Mouse (Mus musculus): Measurements from ENCODE around the gene Snx11.
"Not testable (repeated sequence)": the region's sequence is repeated elsewhere in the genome, so short reads cannot be mapped to it uniquely, and the experiment has no call there.

Gene Snx11

GRCm38 (mm10) chr11:96796081-96796480, 18.7 kb upstream of the Snx11 start:
- no peak for DNase-seq (ENCODE audit: low spot score)

- DNase-seq (ENCODE audit: low spot score), result no peak
These were observed 18.1 kb upstream of the Snx11 start for GRCm38 (mm10) chr11:96795491-96795890.

DNA sequence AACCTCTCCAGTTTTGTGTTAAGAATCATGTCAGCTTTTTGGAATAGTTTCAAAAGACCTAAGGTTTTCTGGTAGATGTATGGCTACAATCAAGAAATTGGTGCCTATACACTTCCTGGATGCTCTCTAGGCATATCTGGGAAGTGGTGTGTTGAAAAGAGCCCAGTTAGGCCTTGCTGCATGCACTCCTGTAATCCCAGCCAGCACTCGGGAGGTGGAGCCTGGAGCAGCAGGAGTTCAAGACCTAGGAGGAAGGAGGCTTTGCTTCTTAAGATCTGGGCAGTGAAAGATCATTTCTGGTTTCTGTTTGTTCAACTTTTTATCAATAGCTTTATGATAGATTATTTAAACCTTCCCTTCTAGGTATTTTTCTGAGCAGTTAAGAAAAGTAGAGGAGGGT, 13.3 kb upstream of the Snx11 start:
- no peak for DNase-seq (ENCODE audit: low spot score)

GRCm38 (mm10) chr11:96789990-96790389, 12.6 kb upstream of the Snx11 start:
- DNase-seq (ENCODE audit: low spot score), result no peak

DNA sequence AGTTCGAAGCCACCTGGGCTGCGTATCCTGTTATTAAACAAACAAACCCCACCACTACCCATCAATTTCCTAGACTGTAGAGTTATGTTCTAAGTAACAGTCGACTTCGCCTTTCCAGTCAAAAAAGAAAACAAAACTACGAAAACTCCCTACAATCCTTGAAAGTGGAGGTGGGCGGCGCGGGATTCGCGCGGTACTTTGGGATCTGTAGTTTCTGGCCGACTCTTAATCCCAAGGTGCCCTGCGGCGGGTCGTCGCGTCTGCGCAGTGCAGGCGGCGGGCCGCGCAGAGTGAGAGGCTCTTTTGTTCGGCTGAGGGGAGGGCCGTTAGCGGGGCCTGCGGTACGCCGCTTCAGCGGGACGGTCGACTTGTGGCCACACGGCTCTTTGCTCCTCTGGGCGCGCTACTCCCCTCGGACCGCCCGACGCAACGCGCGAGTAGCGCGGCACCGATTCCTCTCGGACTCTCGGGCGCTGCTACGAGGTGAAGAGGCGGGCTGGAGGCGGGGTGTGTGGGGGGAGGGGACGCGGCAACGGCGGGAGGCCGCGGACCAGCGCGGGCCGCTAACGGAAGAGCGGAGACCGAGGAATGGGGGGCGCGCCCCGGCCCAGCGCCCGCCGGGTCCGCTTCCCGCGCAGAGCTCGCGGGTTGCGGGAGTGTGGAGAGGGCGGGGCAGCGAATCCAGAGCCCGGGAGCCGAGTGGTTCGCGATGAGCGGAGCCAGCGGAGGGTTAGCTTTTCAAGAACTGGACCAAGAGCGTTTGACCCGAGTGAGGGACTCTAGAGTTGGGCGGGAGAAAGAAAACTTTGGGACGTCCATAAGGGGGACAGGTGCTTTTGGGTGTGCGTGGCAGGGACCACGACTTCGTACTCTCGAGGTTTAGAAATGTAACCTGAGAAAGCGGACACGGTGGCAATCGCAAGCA, 11.8 kb upstream of the Snx11 start, which contains the start of gene Cbx1:
Gene Cbx1, plus strand, starts transcription at position 257 of the 925 bp plus-strand sequence.
- peak; percentile 84 for DNase-seq (ENCODE audit: low spot score)

DNA sequence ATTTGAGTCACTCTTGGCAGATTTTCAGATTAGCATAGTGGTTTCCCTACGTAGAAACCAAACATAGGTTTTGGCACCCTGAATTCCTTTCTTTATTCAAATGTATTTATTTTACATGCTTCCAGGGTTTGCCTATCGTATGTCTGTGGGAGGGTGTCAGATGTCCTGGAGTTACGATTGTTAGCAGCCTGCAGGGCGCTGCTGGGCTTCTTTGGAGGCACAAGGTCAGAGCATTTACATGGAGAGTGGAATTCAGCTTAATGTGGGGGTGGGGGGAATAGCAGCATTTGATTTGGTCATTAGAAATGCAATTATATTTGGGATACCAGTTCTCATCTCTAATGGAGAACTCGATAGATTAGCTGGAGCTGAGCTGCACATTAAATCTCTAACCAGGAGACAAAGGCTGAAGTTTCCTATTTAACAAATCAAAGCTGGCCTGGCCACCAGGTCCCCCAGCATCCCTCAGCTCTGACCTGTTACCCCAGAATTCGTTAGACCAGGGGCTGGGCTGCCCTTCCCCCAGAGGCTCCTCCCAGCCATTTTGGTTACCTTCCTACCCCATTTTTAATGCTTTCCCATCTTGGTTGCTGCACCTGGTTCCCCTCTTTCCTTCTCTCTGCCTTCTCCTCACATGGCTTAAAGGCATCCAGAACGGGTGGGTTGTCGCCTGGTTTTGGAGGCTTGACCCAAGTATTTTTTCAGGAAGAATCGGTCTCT, 9.5 kb upstream of the Snx11 start:
- no peak for DNase-seq (ENCODE audit: low spot score)

GRCm38 (mm10) chr11:96784847-96785246, 7.5 kb upstream of the Snx11 start:
- DNase-seq (ENCODE audit: low spot score), result not testable (repeated sequence)

- DNase-seq (ENCODE audit: low spot score), result no peak
These were observed 4.1 kb upstream of the Snx11 start for GRCm38 (mm10) chr11:96781425-96781824.

DNA sequence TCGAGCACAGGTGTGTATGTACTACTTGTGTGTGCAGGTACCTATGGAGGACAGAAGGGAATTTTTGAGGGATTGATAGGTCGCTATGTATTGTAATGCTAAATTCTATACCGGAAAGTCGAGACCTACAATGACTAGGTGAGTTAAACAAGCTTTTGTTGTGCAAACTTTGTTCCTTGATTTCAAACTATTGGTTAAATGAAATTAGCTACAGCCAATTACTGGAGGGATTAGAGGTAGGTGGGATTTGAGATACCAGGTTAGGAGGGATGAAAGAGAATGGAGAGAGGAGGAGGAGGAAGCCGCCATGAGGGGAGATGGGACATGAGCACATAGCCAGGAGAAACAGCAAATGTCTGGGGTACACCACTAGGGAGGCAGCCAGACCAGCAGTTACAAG, 2.9 kb upstream of the Snx11 start:
- no peak for DNase-seq (ENCODE audit: low spot score)

DNA sequence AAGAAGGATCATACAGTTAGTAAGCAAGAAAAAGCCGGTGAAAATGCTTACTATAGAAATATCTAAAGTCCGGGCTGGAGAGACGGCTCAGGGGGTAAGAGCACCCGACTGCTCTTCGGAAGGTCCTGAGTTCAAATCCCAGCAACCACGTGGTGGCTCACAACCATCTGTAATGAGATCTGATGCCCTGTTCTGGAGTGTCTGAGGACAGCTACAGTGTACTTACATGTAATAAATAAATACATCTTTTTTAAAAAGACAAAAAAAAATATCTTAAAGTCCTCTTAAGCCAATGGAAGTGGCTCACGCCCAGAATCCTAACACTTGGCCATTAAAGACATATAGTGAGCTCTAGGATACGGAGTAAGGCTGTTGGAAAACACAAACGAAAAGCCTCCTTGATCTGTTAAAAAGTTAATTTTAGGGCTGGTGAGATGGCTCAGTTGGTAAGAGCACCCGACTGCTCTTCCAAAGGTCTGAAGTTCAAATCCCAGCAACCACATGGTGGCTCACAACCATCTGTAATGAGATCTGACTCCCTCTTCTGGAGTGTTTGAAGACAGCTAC, 785 bp upstream of the Snx11 start:
- DNase-seq (ENCODE audit: low spot score), result not testable (repeated sequence)

- DNase-seq (ENCODE audit: low spot score), result no peak
These were observed 1.3 kb downstream of the Snx11 start for GRCm38 (mm10) chr11:96776068-96776467.

DNA sequence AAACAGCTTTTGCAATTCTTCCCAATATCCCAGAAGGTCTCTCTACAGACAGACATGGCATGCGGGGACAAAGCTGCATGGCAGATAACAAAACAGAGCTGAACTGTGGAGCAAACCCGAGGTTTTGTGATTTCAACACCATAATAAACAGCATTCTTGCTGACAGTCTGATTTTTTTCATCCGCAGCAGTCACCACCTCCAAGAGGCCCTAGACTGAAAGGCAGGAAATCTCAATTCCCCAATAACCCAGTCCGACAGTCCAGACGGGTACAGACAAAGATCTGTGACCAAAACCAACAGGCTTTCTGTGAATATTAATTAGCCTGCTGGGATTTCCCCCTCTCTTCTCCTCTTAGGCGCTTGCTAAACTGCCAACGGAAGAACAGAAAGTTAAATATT, 1.7 kb downstream of the Snx11 start:
- no peak for DNase-seq (ENCODE audit: low spot score)

- no peak for DNase-seq (ENCODE audit: low spot score)
These were observed 2.3 kb downstream of the Snx11 start for GRCm38 (mm10) chr11:96775063-96775462.

GRCm38 (mm10) chr11:96774536-96774935, 2.8 kb downstream of the Snx11 start:
- no peak for DNase-seq (ENCODE audit: low spot score)

DNA sequence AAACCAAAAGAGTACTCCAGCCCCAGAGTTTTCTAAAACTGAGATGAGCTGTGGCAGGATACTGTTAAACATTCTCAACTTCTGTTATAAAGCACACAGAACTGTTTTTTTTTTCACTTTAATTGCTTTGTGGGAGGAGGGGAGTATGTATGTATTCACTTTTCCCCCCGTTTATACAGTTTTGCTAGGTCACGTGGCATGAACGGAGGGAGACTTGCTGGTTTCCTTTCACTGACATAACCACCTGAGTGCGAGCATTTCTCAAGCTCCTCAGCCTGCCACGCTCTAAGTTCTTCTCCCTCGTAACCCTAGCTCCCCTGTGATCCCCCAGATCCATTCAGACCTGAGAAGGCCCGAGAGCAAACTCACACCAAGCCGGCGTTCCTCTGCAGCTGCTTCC, 4.9 kb downstream of the Snx11 start:
- DNase-seq (ENCODE audit: low spot score), result no peak

DNA sequence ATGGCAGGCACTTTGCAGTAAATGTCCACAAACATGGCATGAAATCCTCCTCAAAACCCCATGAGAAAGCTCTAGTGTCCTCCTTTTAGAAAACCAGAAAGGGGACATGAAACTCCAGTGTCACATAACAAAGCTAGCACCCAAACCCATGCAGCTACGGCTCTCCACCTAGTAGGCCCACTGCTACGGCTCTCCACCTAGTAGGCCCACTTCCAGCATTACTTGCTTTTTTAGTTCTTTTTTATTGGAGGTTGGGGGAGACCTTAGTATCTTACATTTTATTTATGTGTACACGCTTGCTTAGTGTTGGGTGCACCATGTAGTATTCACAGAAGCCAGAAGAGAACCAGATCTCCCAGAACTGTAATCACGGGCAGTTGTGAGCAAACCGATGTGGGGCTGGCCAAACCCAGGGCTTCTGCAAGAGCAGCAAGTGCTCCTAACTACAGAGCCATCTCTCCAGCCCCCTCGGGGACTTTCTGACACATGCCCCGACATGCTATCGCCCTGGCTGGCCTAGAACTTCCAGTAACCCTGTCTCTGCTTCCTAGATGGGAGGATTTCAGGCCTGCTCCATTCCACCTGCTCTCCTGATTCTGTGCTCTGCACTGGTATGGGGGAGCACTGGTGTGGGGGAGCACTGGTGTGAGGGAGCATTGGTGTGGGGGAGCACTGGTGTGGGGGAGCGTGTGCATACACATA, 5.9 kb downstream of the Snx11 start:
- DNase-seq (ENCODE audit: low spot score), result no peak

GRCm38 (mm10) chr11:96768240-96768639, 9.1 kb downstream of the Snx11 start:
- no peak for DNase-seq (ENCODE audit: low spot score)

DNA sequence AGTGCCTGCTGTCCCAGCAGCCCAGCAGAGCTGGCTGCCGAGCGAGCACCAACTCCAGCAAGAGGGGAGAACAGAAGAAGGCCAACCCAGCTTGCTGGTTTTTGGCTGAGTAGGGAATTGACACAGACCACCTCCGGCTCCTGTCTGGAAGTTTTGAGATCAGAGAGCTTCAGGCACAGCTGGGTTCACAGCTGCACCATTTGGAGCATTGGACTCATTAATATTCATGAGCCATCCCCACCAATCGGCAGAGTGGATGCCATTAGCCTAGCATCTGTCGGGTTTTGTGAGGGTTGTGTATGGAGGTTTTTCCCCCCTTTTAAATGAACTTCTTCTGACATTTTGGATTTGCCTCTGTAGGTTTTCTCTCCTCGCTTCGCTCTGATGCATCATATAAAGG, 10.3 kb downstream of the Snx11 start:
- no peak for DNase-seq (ENCODE audit: low spot score)

DNA sequence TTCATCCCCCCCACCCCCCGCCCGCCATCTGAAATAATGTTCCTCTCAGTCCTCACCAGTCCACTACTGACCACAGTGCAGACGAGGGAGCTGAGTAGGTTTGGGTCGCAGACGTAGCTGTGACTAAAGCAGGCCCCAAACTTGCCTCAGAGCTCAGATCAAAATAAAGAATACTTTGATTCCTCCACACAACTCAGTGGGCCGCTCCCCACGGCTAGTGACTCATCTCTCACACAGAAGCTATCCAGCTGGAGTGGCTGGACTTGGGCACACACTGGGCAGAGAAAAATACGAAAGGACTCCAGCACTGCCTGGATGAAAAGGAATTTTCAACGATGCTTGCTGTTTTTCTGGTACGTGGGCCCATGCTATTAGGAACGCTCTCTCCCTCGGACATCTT, 10.8 kb downstream of the Snx11 start:
- no peak for DNase-seq (ENCODE audit: low spot score)

DNA sequence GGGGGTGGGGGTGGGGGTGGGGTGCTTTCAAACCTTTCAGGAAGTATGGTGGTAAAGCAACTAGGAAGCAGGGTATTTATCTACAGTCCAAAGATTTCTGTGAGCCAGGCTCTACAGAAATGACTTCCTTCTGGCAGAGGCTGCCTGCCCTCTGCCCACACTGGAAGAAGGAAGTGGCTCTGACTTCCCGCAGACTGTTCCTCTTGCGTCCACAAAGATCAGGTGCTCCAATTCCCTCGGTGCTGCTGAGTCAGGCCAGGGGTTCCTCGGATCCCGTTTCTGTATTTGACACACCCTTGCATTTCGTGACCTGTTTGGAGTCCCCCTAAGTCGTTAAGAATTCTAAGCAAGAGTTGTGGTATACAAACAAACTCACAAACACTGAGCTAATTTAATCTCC, 11.7 kb downstream of the Snx11 start:
- DNase-seq (ENCODE audit: low spot score), result no peak

GRCm38 (mm10) chr11:96764511-96765350, 12.6 kb downstream of the Snx11 start:
- DNase-seq (ENCODE audit: low spot score), result no peak
